Mouse (Mus musculus) heart, embryonic 12.5 days (tissue): ENCODE data around the gene Lgr4. TPM values are rescaled to one million over a fixed set of nuclear protein-coding genes. Genes with fewer than 3 reads are reported as not detected.
A peak's percentile ranks its signal among the peaks of the same experiment; 100 is the strongest.

Experiments
- ATAC-seq: fragments of 200-750 bp; cut with Nextera tagmentation; 2 replicates; pipeline ENCODE4 v1.8.0; 2017; ENCODE audit warnings: moderate TSS enrichment, moderate library complexity; ENCODE audit not compliant: insufficient number of reproducible peaks, low FRiP score
- H3K27ac ChIP-seq: fragments of 300-500 bp; sonication (generic); 2 replicates; pipeline ENCODE4 v1.5.1; 2016; ENCODE audit warnings: mild to moderate bottlenecking, moderate library complexity; ENCODE audit not compliant: poor library complexity, severe bottlenecking
- H3K27me3 ChIP-seq: fragments of 300-500 bp; sonication (generic); replicated peaks from 2 replicates; pipeline ENCODE4 v1.6.1; 2016; ENCODE audit warnings: mild to moderate bottlenecking, moderate library complexity
- H3K36me3 ChIP-seq: fragments of 300-500 bp; sonication (generic); 2 replicates; pipeline ENCODE4 v1.6.1; 2016; ENCODE audit warnings: mild to moderate bottlenecking, moderate library complexity
- H3K4me1 ChIP-seq: fragments of 300-500 bp; sonication (generic); replicated peaks from 2 replicates; pipeline ENCODE4 v1.6.1; 2016; ENCODE audit warnings: mild to moderate bottlenecking
- H3K4me2 ChIP-seq: fragments of 300-500 bp; sonication (generic); 2 replicates; pipeline ENCODE4 v1.6.1; 2016; ENCODE audit warnings: mild to moderate bottlenecking, moderate library complexity
- H3K4me3 ChIP-seq: fragments of 300-500 bp; sonication (generic); 2 replicates; pipeline ENCODE4 v1.5.1; 2016; ENCODE audit warnings: mild to moderate bottlenecking
- H3K9ac ChIP-seq: fragments of 300-500 bp; sonication (generic); 2 replicates; pipeline ENCODE4 v1.6.1; 2016; ENCODE audit warnings: mild to moderate bottlenecking, moderate library complexity
- H3K9me3 ChIP-seq: fragments of 300-500 bp; sonication (generic); replicated peaks from 2 replicates; pipeline ENCODE4 v1.6.1; 2016; ENCODE audit warnings: mild to moderate bottlenecking, moderate library complexity
- WGBS: fragments of 180-500 bp; shearing (Covaris S2); methylation state at CpG from one replicate; pipeline ENCODE4 v1.1.7; 2016; 5-methylcytosine and 5-hydroxymethylcytosine counted together
- polyA plus RNA-seq: library from polyadenylated mRNA; unstranded; fragments of >200 nt; fragmentation: Nextera tagmentation; extraction: Ambion mirVana; gene quantifications from 2 replicates; pipeline ENCODE4 v1.2.1, GENCODE M21; 2016

The Lgr4 gene
- polyA plus RNA-seq, 1 experiment from 2014 or later: 15.1 TPM

DNA sequence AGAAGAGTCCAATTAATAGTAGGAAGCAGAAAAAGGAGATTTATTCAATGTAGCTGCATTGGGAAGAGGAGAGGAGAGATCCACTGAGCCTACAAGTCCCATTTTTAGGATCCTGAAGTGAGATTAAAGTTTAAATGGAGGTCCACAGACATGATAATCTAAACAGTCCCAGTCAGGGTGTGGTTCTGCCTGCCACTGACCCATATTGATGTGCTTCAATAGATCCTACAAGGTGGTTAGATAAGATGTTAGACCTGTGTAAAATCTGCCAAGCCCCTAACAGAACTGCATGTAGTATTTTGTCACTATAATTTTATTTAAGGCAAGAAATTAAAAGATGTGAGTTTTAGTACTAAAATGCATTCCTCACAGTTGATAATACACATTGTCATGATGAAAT is 76.0 kb downstream of the Lgr4 start:
- Histone ChIP-seq H3K4me2 (no peak overlapping the region), H3K36me3 (no peaks in the 10 kb centered on the region), H3K9ac (no peak overlapping the region), H3K27ac (no peak overlapping the region), H3K9me3 (no peaks in the 10 kb centered on the region), H3K4me3 (no peak overlapping the region), H3K27me3 (no peaks in the 10 kb centered on the region), H3K4me1 (peaks cover 38% of the 10 kb centered on the region)
- ATAC-seq: no peak

DNA sequence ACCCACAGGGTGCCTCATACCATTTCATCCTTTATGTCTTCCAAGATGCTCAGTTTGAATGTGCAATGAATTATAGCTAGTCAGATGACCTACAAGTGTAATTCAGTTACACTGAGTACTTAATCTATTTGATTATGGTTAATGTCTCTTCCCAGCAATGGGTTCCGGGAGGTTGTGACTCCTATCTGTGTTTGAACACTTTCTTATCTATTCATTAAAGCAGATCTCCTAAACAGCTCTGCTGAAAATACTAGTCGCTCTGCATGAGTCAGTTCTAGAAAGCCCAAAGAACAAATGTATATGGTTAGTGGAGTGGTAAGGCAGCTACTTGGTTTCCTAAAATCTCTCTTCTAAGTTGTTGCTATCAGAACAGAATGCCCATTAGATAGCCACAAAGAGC is 77.6 kb downstream of the Lgr4 start:
- Histone ChIP-seq H3K27me3 (no peaks in the 10 kb centered on the region), H3K9me3 (no peaks in the 10 kb centered on the region), H3K36me3 (peaks cover 4% of the 10 kb centered on the region; the same call in 1 of the 2 replicates), H3K4me3 (no peak overlapping the region), H3K9ac (no peak overlapping the region), H3K27ac (no peak overlapping the region), H3K4me2 (no peak overlapping the region), H3K4me1 (peaks cover 26% of the 10 kb centered on the region)
- no peak for ATAC-seq
- WGBS: 7% methylated on average over 2 of the region's 2 CpGs

DNA sequence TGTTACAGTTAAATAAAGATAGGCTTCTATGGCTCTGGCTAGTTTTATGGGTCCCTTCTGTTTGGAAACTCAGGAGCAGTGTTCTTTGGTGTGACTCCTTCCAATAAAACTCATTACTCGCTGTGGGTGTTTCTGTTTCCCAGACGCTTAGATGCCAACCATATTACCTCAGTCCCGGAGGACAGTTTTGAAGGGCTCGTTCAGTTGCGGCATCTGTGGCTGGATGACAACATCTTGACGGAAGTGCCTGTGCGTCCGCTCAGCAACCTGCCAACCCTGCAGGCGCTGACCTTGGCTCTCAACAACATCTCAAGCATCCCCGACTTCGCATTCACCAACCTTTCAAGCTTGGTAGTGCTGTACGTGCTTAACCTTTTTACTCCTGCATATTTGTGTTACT is 79.0 kb downstream of the Lgr4 start:
- H3K4me2 ChIP-seq: peak overlapping the region; percentile 35; the same call in 1 of the 2 replicates
- 31% methylated on average over 12 of the region's 12 CpGs for WGBS
- no peaks in the 10 kb centered on the region for H3K27me3 ChIP-seq
- H3K4me1 ChIP-seq: peaks cover 21% of the 10 kb centered on the region
- no peak overlapping the region for H3K4me3 ChIP-seq
- no peaks in the 10 kb centered on the region for H3K9me3 ChIP-seq
- H3K36me3 ChIP-seq: peaks cover 7% of the 10 kb centered on the region
- ATAC-seq: no peak
- H3K27ac ChIP-seq: peak overlapping the region; percentile 47; the same call in 1 of the 2 replicates
- no peak overlapping the region for H3K9ac ChIP-seq

DNA sequence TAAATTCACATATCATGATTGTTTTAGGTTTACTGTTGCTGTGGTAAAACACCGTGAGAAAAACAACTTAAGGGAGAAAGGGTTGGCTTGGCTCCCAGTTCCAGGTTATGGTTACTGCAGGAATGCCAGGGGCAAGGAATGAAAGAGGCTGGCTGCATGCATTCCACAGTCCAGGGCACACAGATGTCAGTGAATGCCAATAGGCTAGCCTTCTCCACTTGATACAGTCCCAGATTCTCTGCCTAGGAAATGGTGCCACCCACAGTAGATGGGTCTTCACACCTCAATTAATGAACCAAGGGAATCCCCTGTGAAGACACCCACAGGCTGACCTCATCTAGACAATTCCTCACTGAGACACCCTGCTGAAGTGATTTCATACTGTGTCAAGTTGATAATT is 87.2 kb downstream of the Lgr4 start:
- H3K4me3 ChIP-seq: no peak overlapping the region
- H3K4me1 ChIP-seq: 0 out of 2 replicates have a peak, but pooled peaks cover 2% of the 10 kb centered on the region
- WGBS: 80% methylated on average over 1 of the region's 1 CpGs
- no peak overlapping the region for H3K27ac ChIP-seq
- no peak overlapping the region for H3K4me2 ChIP-seq
- no peaks in the 10 kb centered on the region for H3K27me3 ChIP-seq
- no peaks in the 10 kb centered on the region for H3K9me3 ChIP-seq
- no peak for ATAC-seq
- no peak overlapping the region for H3K9ac ChIP-seq
- peaks cover 45% of the 10 kb centered on the region for H3K36me3 ChIP-seq

DNA sequence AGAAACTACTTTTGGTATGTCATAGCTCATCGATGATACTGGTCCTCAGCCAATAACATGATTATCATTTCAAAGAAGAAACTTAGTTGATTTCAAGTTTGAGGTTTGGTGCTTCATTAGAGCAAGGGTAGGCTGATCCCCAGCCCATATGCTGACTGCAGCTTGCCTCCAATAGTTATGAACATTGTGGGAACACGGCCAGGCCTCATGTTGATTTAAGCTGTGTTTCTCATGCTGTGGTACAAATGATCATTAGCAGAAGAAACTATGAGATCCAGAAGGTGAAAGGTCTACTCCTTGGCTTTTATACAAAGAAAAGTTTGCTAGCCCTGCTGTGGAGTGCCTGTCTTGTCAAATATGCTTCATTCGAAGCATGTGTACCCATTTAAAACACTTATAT is 87.7 kb downstream of the Lgr4 start:
- H3K36me3 ChIP-seq: peaks cover 45% of the 10 kb centered on the region
- H3K4me1 ChIP-seq: 0 out of 2 replicates have a peak, but pooled peaks cover 2% of the 10 kb centered on the region
- 77% methylated on average over 3 of the region's 3 CpGs for WGBS
- H3K27ac ChIP-seq: no peak overlapping the region
- ATAC-seq: no peak
- H3K27me3 ChIP-seq: no peaks in the 10 kb centered on the region
- no peak overlapping the region for H3K4me3 ChIP-seq
- no peaks in the 10 kb centered on the region for H3K9me3 ChIP-seq
- H3K4me2 ChIP-seq: no peak overlapping the region
- no peak overlapping the region for H3K9ac ChIP-seq

DNA sequence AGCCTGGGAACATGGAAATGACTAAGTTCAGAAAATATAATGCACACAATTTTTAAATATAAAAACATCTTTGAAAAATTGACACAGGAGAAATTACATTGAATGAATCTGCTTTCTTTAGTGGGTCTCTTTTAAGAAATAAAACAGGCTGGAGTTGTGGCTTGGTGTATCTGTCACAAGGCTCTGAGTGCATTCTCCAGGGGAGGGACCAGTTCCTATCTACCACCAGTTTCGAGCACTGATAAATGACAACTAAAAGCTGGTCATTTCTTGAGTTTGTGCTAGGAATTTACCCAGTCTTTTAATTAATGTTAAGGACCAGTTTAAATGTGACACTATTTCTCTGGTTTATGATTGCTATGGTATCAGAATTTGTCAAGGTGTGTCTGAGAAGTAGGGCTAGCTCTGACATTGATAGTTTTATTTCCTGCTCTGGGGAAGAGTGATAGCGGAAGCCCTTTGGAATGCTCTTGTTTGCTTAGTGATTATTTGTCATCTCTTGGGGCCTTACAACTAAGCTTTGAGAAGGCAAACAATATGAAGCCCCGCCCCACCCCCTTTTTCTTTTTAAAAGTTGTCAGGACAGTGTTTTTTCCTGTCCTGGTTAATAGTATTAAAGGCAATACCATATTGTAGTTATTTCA is 88.3 kb downstream of the Lgr4 start:
- 0 out of 2 replicates have a peak, but pooled peaks cover 2% of the 10 kb centered on the region for H3K4me1 ChIP-seq
- no peak for ATAC-seq
- no peaks in the 10 kb centered on the region for H3K27me3 ChIP-seq
- H3K9ac ChIP-seq: no peak overlapping the region
- H3K36me3 ChIP-seq: peaks cover 45% of the 10 kb centered on the region
- 52% methylated on average over 3 of the region's 3 CpGs for WGBS
- H3K4me2 ChIP-seq: no peak overlapping the region
- no peaks in the 10 kb centered on the region for H3K9me3 ChIP-seq
- H3K27ac ChIP-seq: no peak overlapping the region
- no peak overlapping the region for H3K4me3 ChIP-seq

DNA sequence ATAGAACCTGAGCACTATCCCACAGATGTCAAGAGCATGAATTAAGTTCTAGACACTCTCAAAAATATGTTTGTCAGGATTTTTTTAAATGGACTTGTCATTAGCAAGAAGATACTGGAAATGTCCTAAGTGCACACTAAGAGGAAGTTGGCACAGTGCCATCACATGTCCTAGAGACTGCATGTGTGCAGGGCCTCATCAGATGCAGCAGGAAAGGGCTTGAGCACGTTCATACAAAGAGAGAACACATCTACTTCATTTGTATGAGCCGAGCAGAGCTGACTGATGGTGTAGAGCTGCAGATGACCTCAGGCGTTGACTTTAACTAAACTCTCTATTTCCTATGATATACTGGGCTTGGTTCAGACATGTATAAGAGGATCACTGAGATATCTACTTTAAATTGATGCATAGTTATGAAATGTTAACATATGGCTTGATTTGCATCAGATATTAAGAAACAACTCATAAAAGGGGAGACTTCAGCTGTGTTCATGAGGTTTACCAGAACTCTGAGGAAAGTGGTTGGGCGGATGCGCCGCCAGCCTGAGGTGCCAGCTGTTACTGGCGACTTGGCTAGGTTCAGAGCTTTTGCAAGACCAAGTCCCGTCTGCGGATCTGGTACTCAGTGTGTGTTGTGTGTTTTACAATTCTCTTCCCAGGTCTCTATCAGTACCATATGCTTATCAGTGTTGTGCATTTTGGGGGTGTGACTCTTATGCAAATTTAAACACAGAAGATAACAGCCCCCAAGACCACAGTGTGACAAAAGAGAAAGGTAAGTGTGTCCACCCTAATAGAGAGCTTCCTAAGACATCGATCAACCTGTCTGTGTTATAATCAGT is 90.2 kb downstream of the Lgr4 start:
- peak; percentile 36; the same call in 1 of the 2 replicates for ATAC-seq
- H3K4me3 ChIP-seq: no peak overlapping the region
- H3K27ac ChIP-seq: no peak overlapping the region
- no peak overlapping the region for H3K9ac ChIP-seq
- H3K36me3 ChIP-seq: peaks cover 48% of the 10 kb centered on the region
- WGBS: 84% methylated on average over 10 of the region's 10 CpGs
- no peaks in the 10 kb centered on the region for H3K9me3 ChIP-seq
- H3K4me1 ChIP-seq: 0 out of 2 replicates have a peak, but pooled peaks cover 2% of the 10 kb centered on the region
- no peaks in the 10 kb centered on the region for H3K27me3 ChIP-seq
- H3K4me2 ChIP-seq: no peak overlapping the region

DNA sequence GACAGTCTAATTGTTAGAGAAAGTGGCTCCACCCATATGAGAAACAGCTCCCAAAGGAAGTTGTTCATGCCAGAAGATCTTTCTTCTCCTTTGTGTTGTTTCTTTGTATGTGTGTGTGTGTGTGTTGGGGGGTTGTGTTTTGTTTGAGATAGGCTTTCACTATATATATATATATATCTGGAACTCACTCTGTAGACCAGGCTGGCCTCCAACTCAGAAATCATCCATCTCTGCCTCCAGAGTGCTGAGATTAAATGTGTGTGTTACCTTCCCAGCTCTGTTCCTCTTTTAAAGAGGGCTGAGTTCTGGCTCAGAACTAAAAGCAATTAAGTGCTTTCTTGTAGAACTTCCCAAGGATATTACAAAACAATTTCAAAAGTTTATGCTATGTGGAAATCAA is 92.0 kb downstream of the Lgr4 start:
- H3K36me3 ChIP-seq: peaks cover 51% of the 10 kb centered on the region
- no peak for ATAC-seq
- no peak overlapping the region for H3K9ac ChIP-seq
- H3K27ac ChIP-seq: no peak overlapping the region
- no peaks in the 10 kb centered on the region for H3K27me3 ChIP-seq
- H3K9me3 ChIP-seq: no peaks in the 10 kb centered on the region
- H3K4me2 ChIP-seq: no peak overlapping the region
- H3K4me1 ChIP-seq: 0 out of 2 replicates have a peak, but pooled peaks cover 2% of the 10 kb centered on the region
- H3K4me3 ChIP-seq: no peak overlapping the region

DNA sequence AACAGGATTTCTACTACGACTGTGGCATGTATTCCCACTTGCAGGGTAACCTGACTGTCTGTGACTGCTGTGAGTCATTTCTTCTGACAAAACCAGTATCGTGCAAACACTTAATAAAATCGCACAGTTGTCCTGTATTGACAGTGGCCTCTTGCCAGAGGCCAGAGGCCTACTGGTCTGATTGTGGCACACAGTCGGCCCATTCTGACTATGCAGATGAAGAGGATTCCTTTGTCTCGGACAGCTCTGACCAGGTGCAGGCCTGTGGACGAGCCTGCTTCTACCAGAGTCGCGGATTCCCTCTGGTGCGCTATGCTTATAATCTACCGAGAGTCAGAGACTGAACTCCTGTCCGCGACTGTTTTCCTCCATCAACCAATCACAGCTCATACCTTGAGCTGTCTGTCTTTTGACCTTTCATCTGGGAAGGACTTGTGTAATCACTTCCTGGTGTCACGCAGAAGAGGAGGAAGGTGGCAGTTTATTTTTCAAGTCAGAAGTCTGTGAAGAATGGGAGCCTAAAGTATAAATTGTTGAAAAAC is 94.8 kb downstream of the Lgr4 start:
- 86% methylated on average over 13 of the region's 13 CpGs for WGBS

DNA sequence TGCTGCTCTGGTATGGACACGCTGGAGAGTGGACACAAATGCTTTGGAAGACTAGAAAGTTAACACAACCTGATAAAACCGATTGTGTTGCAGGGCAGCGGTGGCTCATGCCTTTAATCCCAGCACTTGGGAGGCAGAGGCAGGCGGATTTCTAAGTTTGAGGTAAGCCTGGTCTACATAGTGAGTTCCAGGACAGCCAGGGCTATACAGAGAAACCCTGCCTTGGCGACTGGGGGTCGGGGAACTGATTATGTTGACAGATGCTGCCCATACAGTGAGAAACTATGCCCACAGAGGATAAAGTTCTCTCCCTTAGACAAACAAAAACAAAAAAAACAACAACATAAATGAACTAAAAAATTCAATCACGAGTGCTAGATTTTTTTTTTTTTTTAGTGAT is 99.6 kb downstream of the Lgr4 start:
- ATAC-seq: no peak
- peak overlapping the region; percentile 61 for H3K4me3 ChIP-seq
- WGBS: 34% methylated on average over 7 of the region's 7 CpGs

More for the DNA sequence above, 94.8 kb downstream of the Lgr4 start:
- no peak overlapping the region for H3K4me3 ChIP-seq
- H3K9ac ChIP-seq: no peak overlapping the region
- no peak overlapping the region for H3K27ac ChIP-seq
- H3K9me3 ChIP-seq: no peaks in the 10 kb centered on the region
- no peak for ATAC-seq
- H3K4me1 ChIP-seq: no peaks in the 10 kb centered on the region; the same call in 1 of the 2 replicates
- no peak overlapping the region for H3K4me2 ChIP-seq
- peaks cover 37% of the 10 kb centered on the region for H3K36me3 ChIP-seq
- no peaks in the 10 kb centered on the region for H3K27me3 ChIP-seq

More for the DNA sequence above, 99.6 kb downstream of the Lgr4 start:
- Histone ChIP-seq H3K4me2 (peak overlapping the region; percentile 87), H3K9ac (no peak overlapping the region), H3K27me3 (no peaks in the 10 kb centered on the region), H3K27ac (no peak overlapping the region), H3K9me3 (no peaks in the 10 kb centered on the region), H3K4me1 (peaks cover 17% of the 10 kb centered on the region), H3K36me3 (peaks cover 16% of the 10 kb centered on the region)
